Mouse (Mus musculus): Measurements from ENCODE around the gene Bcam. TPM values are rescaled to one million over a fixed set of nuclear protein-coding genes. Genes with fewer than 3 reads are reported as not detected.

Bcam gene
- total and polyA plus RNA-seq, 2 experiments: 2.3 to 4.8 TPM

DNA sequence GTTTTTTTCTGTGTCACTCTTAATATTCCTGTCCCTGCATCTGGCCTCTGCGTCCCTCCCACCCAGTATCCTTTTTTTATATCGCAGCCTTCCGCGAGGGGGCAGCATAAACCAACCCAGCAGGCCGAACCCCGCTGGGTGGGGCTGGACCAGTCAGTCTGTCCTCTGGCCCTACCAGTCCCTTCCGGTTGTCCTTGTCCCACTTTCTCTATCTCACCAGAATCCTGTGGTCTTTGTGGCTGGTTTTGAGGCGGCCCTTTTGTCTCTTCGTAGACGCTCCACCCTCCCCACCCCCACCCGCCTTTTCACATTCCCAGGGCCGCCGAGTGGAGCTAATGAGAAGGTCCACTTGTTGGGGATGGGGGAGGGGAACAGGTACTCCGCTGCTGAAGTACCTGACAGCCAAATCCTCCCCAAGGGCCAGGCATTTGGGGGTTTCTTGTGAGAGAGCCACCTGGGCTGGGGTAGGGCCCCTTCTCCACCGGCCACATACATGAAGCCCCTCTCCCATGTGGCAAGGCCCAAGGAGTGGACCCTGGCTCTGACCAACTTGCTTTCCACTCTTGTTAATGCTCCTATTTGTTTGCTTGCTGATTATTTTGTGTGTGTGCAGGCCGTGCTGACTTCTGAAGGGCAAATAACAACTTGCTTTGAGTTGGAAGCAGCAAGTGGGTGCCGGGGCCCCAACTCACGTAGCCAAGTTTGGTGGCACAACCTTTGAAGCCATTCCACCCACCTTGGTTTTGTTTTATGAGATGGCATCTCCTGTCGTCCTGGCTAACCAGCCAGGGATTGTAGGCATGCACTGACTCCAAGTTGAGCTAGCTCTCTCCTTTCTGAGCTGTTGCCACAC, 20.4 kb downstream of the Bcam start, which contains the start of gene Nectin2:
TSS of gene Nectin2 (minus strand) at position 267 of the 853 bp plus-strand sequence.
- 7% methylated on average over 19 of the region's 19 CpGs for WGBS
- peak; percentile 81 for DNase-seq (ENCODE audit: extremely low read depth, low read depth, low spot score)
- Histone ChIP-seq H3K79me2 (ENCODE audit: control insufficient read depth, insufficient read depth, low read length) (peaks cover 14% of the 10 kb centered on the region; the same call in 1 of the 2 replicates), H3K27me3 (ENCODE audit: control insufficient read depth, insufficient read depth, low read length) (no peaks in the 10 kb centered on the region), H3K4me1 (ENCODE audit: control insufficient read depth, insufficient read depth, low read length) (peaks cover 16% of the 10 kb centered on the region), H3K4me3 (ENCODE audit: insufficient read depth, low read depth, low read length) (peak within 1 kb of the TSS; percentile 84), H3K9ac (ENCODE audit: low read depth, low read length) (peak within 1 kb of the TSS; percentile 89), H3K27ac (replicated peaks; ENCODE audit: insufficient read depth, low read depth, low read length) (peak within 1 kb of the TSS; percentile 96), H3K36me3 (ENCODE audit: control insufficient read depth, insufficient read depth, low read length) (no peaks in the 10 kb centered on the region)
- no peak for TF ChIP-seq POLR2A (IDR thresholded peaks at IDR 0.05; ENCODE audit: extremely low read depth, insufficient read depth, low read length)
- TF ChIP-seq CTCF (IDR thresholded peaks at IDR 0.05; ENCODE audit: low read depth, low read length): peak; percentile 85

DNA sequence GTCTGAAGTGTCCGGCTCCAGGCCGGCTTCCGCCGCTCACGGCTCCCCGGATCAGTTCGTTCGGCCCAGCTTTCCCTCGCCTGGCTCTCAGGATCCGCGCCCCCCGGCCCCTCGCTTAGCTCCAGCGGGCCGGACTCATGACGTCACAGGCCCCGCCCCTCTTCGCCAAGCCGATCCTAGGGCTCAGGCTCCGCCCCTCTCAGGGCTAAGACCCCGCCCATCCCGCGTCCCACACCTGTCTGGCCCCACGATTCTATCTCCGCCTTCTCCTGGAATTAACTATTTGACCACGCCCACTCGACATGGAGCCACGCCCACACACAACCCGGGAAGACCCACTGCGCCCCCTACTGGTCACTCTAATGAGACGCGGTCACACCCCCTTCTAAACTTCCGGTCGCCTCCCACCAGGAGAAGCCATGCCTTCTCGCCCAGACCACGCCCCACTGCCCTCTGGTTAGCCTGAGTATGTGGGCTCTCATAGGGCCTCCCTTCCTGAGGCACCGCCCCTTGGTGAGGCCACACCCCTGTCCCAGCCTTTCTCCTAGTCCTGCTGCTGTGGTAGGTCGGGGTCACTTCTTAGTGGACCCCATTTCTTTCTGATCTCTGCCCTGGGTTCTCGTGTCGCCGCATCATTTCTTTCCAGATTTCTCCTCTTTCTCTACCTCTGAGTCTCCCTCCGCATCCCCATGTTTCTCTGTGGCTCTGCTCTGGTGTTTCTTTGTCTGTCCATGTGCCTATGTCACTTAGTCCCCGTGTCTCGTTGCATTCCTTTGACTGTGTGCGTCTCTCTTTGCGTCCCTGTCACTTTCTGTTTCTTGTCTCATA, 21.2 kb downstream of the Bcam start:
- TF ChIP-seq POLR2A (IDR thresholded peaks at IDR 0.05; ENCODE audit: extremely low read depth, insufficient read depth, low read length): peak; percentile 65
- TF ChIP-seq CTCF (IDR thresholded peaks at IDR 0.05; ENCODE audit: low read depth, low read length): peak; percentile 89
- Histone ChIP-seq H3K27me3 (ENCODE audit: control insufficient read depth, insufficient read depth, low read length) (no peaks in the 10 kb centered on the region), H3K27ac (replicated peaks; ENCODE audit: insufficient read depth, low read depth, low read length) (peak overlapping the region; percentile 96), H3K4me1 (ENCODE audit: control insufficient read depth, insufficient read depth, low read length) (peaks cover 16% of the 10 kb centered on the region), H3K4me3 (ENCODE audit: insufficient read depth, low read depth, low read length) (peak overlapping the region; percentile 84), H3K9ac (ENCODE audit: low read depth, low read length) (peak overlapping the region; percentile 89), H3K79me2 (ENCODE audit: control insufficient read depth, insufficient read depth, low read length) (peaks cover 14% of the 10 kb centered on the region; the same call in 1 of the 2 replicates), H3K36me3 (ENCODE audit: control insufficient read depth, insufficient read depth, low read length) (no peaks in the 10 kb centered on the region)
- WGBS: under 1% methylated on average over 45 of the region's 46 CpGs
- DNase-seq (ENCODE audit: extremely low read depth, low read depth, low spot score): peak; percentile 95

DNA sequence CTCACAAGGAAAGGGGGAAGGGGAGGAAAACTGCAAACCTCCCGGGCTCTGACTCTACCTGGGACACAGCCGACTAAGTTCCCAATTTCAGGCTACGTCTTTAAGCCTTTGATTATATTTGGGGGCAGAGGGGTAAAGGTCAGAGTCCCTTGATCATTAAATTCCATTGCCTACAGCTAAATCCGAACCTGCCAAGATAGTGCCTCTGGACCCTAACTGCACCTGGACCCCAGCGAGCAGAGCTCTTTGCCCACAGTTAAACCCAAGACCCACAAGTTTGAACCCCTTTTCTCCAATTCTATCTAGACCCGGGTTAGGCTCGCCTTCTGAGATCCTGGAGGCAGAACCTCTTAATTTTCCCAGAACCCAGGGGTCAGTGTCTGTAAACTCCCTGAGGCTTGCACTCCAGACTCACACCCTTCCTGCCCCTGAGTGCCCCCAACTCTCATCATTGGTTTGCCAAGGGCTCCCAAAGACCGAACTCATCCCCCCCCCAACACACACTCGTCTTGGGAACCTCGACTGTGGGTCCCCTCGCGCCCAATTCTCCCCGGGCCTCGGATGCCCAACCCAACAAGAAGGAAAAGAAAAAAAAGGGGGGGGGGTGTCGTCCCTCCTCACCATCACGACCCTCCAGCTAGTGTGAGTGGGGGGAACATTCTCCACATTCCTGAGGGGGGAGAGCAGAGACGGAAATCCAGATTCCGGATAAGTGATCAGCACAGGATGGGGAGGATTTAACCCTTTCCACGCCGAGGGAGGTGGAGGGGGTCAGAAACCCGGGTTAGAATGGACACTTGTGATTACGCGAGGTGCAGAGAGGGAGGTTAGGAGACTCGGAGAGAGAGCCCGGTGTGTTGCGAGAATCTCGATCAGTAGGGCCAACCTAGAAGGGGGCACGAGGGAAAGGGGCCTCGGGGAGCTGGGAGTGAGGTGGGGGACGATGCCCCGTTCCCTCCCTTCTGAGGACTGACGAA, 22.3 kb downstream of the Bcam start:
- H3K79me2 ChIP-seq (ENCODE audit: control insufficient read depth, insufficient read depth, low read length): peaks cover 14% of the 10 kb centered on the region; the same call in 1 of the 2 replicates
- H3K9ac ChIP-seq (ENCODE audit: low read depth, low read length): peak overlapping the region; percentile 89
- H3K36me3 ChIP-seq (ENCODE audit: control insufficient read depth, insufficient read depth, low read length): no peaks in the 10 kb centered on the region
- TF ChIP-seq POLR2A (IDR thresholded peaks at IDR 0.05; ENCODE audit: extremely low read depth, insufficient read depth, low read length): no peak
- TF ChIP-seq CTCF (IDR thresholded peaks at IDR 0.05; ENCODE audit: low read depth, low read length): no peak
- H3K27ac ChIP-seq (replicated peaks; ENCODE audit: insufficient read depth, low read depth, low read length): peak overlapping the region; percentile 96
- peaks cover 16% of the 10 kb centered on the region for H3K4me1 ChIP-seq (ENCODE audit: control insufficient read depth, insufficient read depth, low read length)
- 1% methylated on average over 32 of the region's 32 CpGs for WGBS
- peak overlapping the region; percentile 84 for H3K4me3 ChIP-seq (ENCODE audit: insufficient read depth, low read depth, low read length)
- H3K27me3 ChIP-seq (ENCODE audit: control insufficient read depth, insufficient read depth, low read length): no peaks in the 10 kb centered on the region
- peak; percentile 69 for DNase-seq (ENCODE audit: extremely low read depth, low read depth, low spot score)

DNA sequence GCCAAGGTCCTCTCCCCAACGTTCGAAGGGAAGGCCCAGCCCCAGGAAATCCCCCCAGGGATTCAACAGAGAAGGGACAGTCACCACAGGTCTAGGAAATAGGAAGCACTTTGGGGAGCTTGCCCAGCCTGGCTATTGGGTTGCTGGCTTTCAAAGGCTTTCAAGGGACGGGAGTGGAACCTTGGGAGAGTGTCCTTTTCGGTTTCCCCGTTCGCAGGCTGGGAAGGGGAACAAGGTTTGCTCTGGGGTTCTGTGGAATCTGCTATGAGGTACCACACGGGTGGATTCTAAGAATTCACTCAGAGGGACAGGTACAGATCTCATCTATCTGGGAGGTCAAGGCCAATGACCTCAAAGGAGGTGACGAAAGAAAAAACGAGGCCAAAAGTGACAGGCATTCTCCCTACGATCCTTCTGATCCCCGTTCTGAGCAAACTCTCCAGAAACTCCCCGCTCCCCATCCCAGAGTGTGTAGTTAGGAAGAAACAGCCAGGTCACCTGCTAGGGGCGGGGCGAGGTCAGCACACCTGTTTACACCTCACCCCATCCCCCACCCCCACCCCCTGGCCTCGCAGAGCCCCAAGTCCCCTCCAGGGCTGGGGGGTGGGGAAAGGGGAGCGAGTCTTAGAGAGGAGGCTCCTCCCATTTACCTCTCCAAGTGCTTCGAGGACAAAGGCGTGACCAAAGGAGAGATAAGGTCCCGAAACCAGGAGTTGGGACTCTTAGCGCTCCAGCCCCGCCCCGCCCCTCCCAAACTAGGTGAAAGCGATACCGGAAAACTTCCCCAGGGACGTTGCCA, 23.2 kb downstream of the Bcam start:
- Histone ChIP-seq H3K9ac (ENCODE audit: low read depth, low read length) (peak overlapping the region; percentile 89), H3K4me1 (ENCODE audit: control insufficient read depth, insufficient read depth, low read length) (peaks cover 16% of the 10 kb centered on the region), H3K27me3 (ENCODE audit: control insufficient read depth, insufficient read depth, low read length) (no peaks in the 10 kb centered on the region), H3K27ac (replicated peaks; ENCODE audit: insufficient read depth, low read depth, low read length) (peak overlapping the region; percentile 96), H3K36me3 (ENCODE audit: control insufficient read depth, insufficient read depth, low read length) (no peaks in the 10 kb centered on the region; the same call in 1 of the 2 replicates), H3K4me3 (ENCODE audit: insufficient read depth, low read depth, low read length) (peak overlapping the region; percentile 84), H3K79me2 (ENCODE audit: control insufficient read depth, insufficient read depth, low read length) (peaks cover 14% of the 10 kb centered on the region; the same call in 1 of the 2 replicates)
- 4% methylated on average over 25 of the region's 25 CpGs for WGBS
- DNase-seq (ENCODE audit: extremely low read depth, low read depth, low spot score): peak; percentile 55
- TF ChIP-seq POLR2A (IDR thresholded peaks at IDR 0.05; ENCODE audit: extremely low read depth, insufficient read depth, low read length) (no peak), CTCF (IDR thresholded peaks at IDR 0.05; ENCODE audit: low read depth, low read length) (no peak)
